8 mouse cellular contexts compared by ENCODE assay signal in the genomic region with DNA sequence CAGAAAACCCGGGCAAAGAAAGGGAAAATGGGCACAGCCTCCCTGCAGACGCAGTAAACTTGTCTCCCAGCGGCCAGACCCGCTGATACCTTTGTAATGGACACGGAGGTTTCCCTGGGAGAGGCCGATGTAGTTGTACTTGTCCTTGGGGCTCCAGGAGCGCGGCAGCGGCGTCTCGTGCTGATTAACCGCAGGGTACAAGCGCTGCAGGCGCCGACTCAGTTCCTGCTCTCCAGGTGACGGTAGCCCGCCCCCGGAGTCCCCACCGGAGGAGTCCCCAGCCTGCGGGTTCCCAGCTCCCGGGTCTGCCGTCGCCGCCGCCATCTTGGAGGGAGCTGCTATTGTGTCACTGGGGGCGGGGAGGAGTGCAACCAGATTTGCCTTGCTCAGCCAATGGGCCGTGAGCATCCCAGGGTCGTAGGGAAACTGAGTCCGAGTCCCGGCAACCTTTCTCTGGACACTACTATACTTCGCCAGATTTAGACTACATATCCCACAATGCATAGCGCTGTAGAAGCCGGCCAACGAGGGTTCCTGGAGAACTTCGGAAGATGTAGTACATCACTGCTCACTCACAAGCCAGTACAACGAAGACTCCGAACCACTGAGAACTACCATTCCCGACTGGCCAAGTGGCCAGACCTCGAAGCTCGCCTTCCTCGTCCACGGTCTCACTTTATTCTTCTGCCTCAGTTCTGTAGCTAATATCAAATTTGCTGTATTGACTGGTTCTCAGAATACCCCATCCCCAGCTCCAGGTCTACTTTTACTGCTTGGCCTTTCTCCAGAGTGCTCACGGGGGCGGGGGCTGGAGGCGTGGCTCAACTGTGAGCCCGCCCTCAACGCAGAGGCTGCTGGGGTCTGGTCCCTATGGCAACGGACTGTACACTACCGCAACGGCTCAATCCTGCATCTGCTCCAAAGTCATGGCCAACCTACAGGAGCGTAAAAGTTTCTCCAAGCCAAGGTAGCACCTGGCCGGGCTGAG. TPM values are rescaled to one million over a fixed set of nuclear protein-coding genes. Genes with fewer than 3 reads are reported as not detected.
A peak's percentile ranks its signal among the peaks of the same experiment; 100 is the strongest.
DNase-seq lines count a peak whose midpoint lies in the region; ATAC-seq and TF ChIP-seq lines count a peak whose summit lies in the region.

TSS of gene Ranbp10 (minus strand) at position 490 of the 988 bp plus-strand sequence.
TSS of gene Tsnaxip1 (plus strand) at position 871 of the 988 bp plus-strand sequence.

- intact Hi-C loops in heart, adult 2 months (cut with DNase I): loop anchor here (2.0 to 5.0 kb wide), 3 partner anchors 26 to 112 kb away; partner anchors contain the start of genes Cenpt and Gfod2

- no peaks in the 10 kb centered on the region for H3K27me3 ChIP-seq in embryonic facial prominence, embryonic 14.5 days (replicated peaks; ENCODE audit: control insufficient read depth, insufficient read depth, low read length)
- H3K27me3 ChIP-seq in heart, adult 2 months (ENCODE audit: control insufficient read depth, insufficient read depth, low read length): no peaks in the 10 kb centered on the region
- no peaks in the 10 kb centered on the region for H3K27me3 ChIP-seq in limb, embryonic 13.5 days
- no peaks in the 10 kb centered on the region for H3K27me3 ChIP-seq in midbrain, embryonic 16.5 days (ENCODE audit: control insufficient read depth, insufficient read depth, low read depth, low read length)

- peak; percentile 100 for DNase-seq in 3T3-L1 (ENCODE audit: low read depth, low spot score)
- DNase-seq in adrenal gland, postnatal 4 days (ENCODE audit: low spot score in 2 of 2): peak; percentile 78 to 91
- DNase-seq in embryonic facial prominence, embryonic 14.5 days (ENCODE audit: low spot score): peak; percentile 100
- peak; percentile 93 to 98 for DNase-seq in heart, adult 2 months
- peak; percentile 98 to 99 for DNase-seq in kidney, adult 8-10 months
- peak; percentile 93 to 95 for DNase-seq in spleen, postnatal 10 days (ENCODE audit: low spot score in 2 of 2)

- TF ChIP-seq CTCF in heart, adult 2 months (IDR thresholded peaks at IDR 0.05): no peak

- H3K36me3 ChIP-seq in embryonic facial prominence, embryonic 14.5 days (ENCODE audit: control insufficient read depth, insufficient read depth, low read length): peaks cover 28% of the 10 kb centered on the region
- H3K36me3 ChIP-seq in heart, adult 2 months (ENCODE audit: control insufficient read depth, insufficient read depth, low read length): peaks cover 8% of the 10 kb centered on the region; the same call in 1 of the 2 replicates
- peaks cover 28% of the 10 kb centered on the region for H3K36me3 ChIP-seq in limb, embryonic 13.5 days
- H3K36me3 ChIP-seq in midbrain, embryonic 16.5 days (ENCODE audit: control insufficient read depth, insufficient read depth, low read length): peaks cover 4% of the 10 kb centered on the region; the same call in 1 of the 2 replicates

- peak within 1 kb of the TSS; percentile 80 for H3K4me2 ChIP-seq in embryonic facial prominence, embryonic 14.5 days (ENCODE audit: low read depth, low read length)
- peak within 1 kb of the TSS; percentile 96 for H3K4me2 ChIP-seq in limb, embryonic 13.5 days (replicated peaks)
- peak within 1 kb of the TSS; percentile 92 for H3K4me2 ChIP-seq in midbrain, embryonic 16.5 days (ENCODE audit: low read length)

- peak; percentile 99 for ATAC-seq in embryonic facial prominence, embryonic 14.5 days (ENCODE audit: low read depth)
- ATAC-seq in limb, embryonic 13.5 days (ENCODE audit: low FRiP score, low read depth): peak; percentile 99
- ATAC-seq in midbrain, embryonic 16.5 days: peak; percentile 99

- TF ChIP-seq POLR2A in heart, adult 2 months (IDR thresholded peaks at IDR 0.05; ENCODE audit: insufficient read depth, low read depth, low read length): peak; percentile 87

- WGBS in embryonic facial prominence, embryonic 14.5 days: under 1% methylated on average over 39 of the region's 52 CpGs
- 1% methylated on average over 52 of the region's 52 CpGs for WGBS in heart, adult 2 months
- under 1% methylated on average over 52 of the region's 52 CpGs for WGBS in limb, embryonic 13.5 days
- WGBS in midbrain, embryonic 16.5 days: under 1% methylated on average over 52 of the region's 52 CpGs

- H3K9me3 ChIP-seq in embryonic facial prominence, embryonic 14.5 days (ENCODE audit: control insufficient read depth, low read length): no peaks in the 10 kb centered on the region
- H3K9me3 ChIP-seq in limb, embryonic 13.5 days: no peaks in the 10 kb centered on the region
- no peaks in the 10 kb centered on the region for H3K9me3 ChIP-seq in midbrain, embryonic 16.5 days (replicated peaks; ENCODE audit: control insufficient read depth, low read length, poor library complexity, severe bottlenecking)

- TF ChIP-seq EP300 in heart, adult 2 months (IDR thresholded peaks at IDR 0.05; ENCODE audit: insufficient read depth, low read depth, low read length): 0 out of 2 replicates have a peak, but pooled peaks have one; percentile 40

- peak within 1 kb of the TSS; percentile 83 for H3K4me3 ChIP-seq in embryonic facial prominence, embryonic 14.5 days (ENCODE audit: low read depth, low read length)
- peak within 1 kb of the TSS; percentile 88 for H3K4me3 ChIP-seq in heart, adult 2 months
- peak within 1 kb of the TSS; percentile 96 for H3K4me3 ChIP-seq in limb, embryonic 13.5 days
- peak within 1 kb of the TSS; percentile 87 for H3K4me3 ChIP-seq in midbrain, embryonic 16.5 days (ENCODE audit: low read depth, low read length)

- H3K27ac ChIP-seq in embryonic facial prominence, embryonic 14.5 days (replicated peaks; ENCODE audit: low read depth, low read length): peak within 1 kb of the TSS; percentile 65
- H3K27ac ChIP-seq in heart, adult 2 months: peak within 1 kb of the TSS; percentile 83
- H3K27ac ChIP-seq in limb, embryonic 13.5 days: peak within 1 kb of the TSS; percentile 6; the same call in 1 of the 2 replicates
- H3K27ac ChIP-seq in midbrain, embryonic 16.5 days (ENCODE audit: low read length): peak within 1 kb of the TSS; percentile 84

- H3K4me1 ChIP-seq in embryonic facial prominence, embryonic 14.5 days (ENCODE audit: control insufficient read depth, insufficient read depth, low read length): peaks cover 10% of the 10 kb centered on the region; the same call in 1 of the 2 replicates
- H3K4me1 ChIP-seq in heart, adult 2 months (ENCODE audit: control insufficient read depth, insufficient read depth, low read length): peaks cover 4% of the 10 kb centered on the region
- H3K4me1 ChIP-seq in limb, embryonic 13.5 days: peaks cover 16% of the 10 kb centered on the region
- H3K4me1 ChIP-seq in midbrain, embryonic 16.5 days (ENCODE audit: control insufficient read depth, insufficient read depth, low read length): peaks cover 20% of the 10 kb centered on the region

- peak within 1 kb of the TSS; percentile 85 for H3K9ac ChIP-seq in embryonic facial prominence, embryonic 14.5 days (ENCODE audit: low read depth, low read length)
- peak within 1 kb of the TSS; percentile 80 for H3K9ac ChIP-seq in heart, adult 2 months (ENCODE audit: low read depth, low read length)
- peak within 1 kb of the TSS; percentile 95 for H3K9ac ChIP-seq in limb, embryonic 13.5 days
- peak within 1 kb of the TSS; percentile 90 for H3K9ac ChIP-seq in midbrain, embryonic 16.5 days (ENCODE audit: low read depth, low read length)

- peaks cover 1% of the 10 kb centered on the region for H3K79me2 ChIP-seq in heart, adult 2 months (replicated peaks; ENCODE audit: control insufficient read depth, insufficient read depth, low read length)

RNA-seq across cellular contexts. Expression of gene Ranbp10, which starts in this region (rescaled TPM):
- total RNA-seq in adrenal gland, postnatal 4 days (2021): 10 to 100 TPM; 36.5 to 37.6 TPM
- polyA plus RNA-seq in embryonic facial prominence, embryonic 14.5 days (2014; fragmentation: Nextera tagmentation; extraction: Ambion mirVana): 10.8 and 11.2 TPM in 2 replicates
- total RNA-seq in heart, adult 2 months (2021): 10 to 100 TPM; 18.0 to 18.5 TPM
- 20.0 and 22.3 TPM in 2 replicates for polyA plus RNA-seq in heart, adult 2 months (2012; rRNA removed)
- 15.1 and 16.2 TPM in 2 replicates for polyA plus RNA-seq in limb, embryonic 13.5 days (2015; fragmentation: Nextera tagmentation; extraction: Ambion mirVana)
- polyA plus RNA-seq in midbrain, embryonic 16.5 days (2015; fragmentation: Nextera tagmentation; extraction: Ambion mirVana): 9.6 and 12.6 TPM in 2 replicates

RNA-seq across cellular contexts. Expression of gene Tsnaxip1, which starts in this region (rescaled TPM):
- not detected for total RNA-seq in adrenal gland, postnatal 4 days (2021)
- polyA plus RNA-seq in embryonic facial prominence, embryonic 14.5 days (2014; fragmentation: Nextera tagmentation; extraction: Ambion mirVana): 0.52 and 3.4 TPM in 2 replicates
- total RNA-seq in heart, adult 2 months (2021): not detected
- 0.20 TPM in 1 of 2 replicates, not detected in the other for polyA plus RNA-seq in heart, adult 2 months (2012; rRNA removed)
- polyA plus RNA-seq in limb, embryonic 13.5 days (2015; fragmentation: Nextera tagmentation; extraction: Ambion mirVana): 0.20 and 0.27 TPM in 2 replicates
- 0.77 and 0.93 TPM in 2 replicates for polyA plus RNA-seq in midbrain, embryonic 16.5 days (2015; fragmentation: Nextera tagmentation; extraction: Ambion mirVana)

Comparison
In these comparisons a context has a peak if more than half of its experiments do, and no peak if none do; other contexts are left out.
1. Peak in every context shown above with its lines: DNase-seq, ATAC-seq, H3K4me3 ChIP-seq and H3K27ac ChIP-seq.
2. H3K27ac ChIP-seq: peak in every context shown above with its lines; median percentile 84 in midbrain, embryonic 16.5 days; 83 in heart, adult 2 months; 65 in embryonic facial prominence, embryonic 14.5 days; 6 in limb, embryonic 13.5 days.